Mouse (Mus musculus): ENCODE measurements around the gene Foxc1.

Foxc1 gene

GRCm38 (mm10) chr13:31849258-31849971, 43.0 kb downstream of the Foxc1 start:
- DNase-seq (ENCODE audit: low read depth): no peak

GRCm38 (mm10) chr13:31853564-31853963, 47.1 kb downstream of the Foxc1 start:
- DNase-seq (ENCODE audit: low read depth): no peak

- DNase-seq (ENCODE audit: low read depth): no peak
Observed at GRCm38 (mm10) chr13:31854000-31854399, 47.6 kb downstream of the Foxc1 start.

GRCm38 (mm10) chr13:31860200-31860599, 53.8 kb downstream of the Foxc1 start:
- no peak for DNase-seq (ENCODE audit: low read depth)

All from naive thymus-derived CD4-positive, alpha-beta T cell, adult 2 months (primary cell).